In the genomic region with DNA sequence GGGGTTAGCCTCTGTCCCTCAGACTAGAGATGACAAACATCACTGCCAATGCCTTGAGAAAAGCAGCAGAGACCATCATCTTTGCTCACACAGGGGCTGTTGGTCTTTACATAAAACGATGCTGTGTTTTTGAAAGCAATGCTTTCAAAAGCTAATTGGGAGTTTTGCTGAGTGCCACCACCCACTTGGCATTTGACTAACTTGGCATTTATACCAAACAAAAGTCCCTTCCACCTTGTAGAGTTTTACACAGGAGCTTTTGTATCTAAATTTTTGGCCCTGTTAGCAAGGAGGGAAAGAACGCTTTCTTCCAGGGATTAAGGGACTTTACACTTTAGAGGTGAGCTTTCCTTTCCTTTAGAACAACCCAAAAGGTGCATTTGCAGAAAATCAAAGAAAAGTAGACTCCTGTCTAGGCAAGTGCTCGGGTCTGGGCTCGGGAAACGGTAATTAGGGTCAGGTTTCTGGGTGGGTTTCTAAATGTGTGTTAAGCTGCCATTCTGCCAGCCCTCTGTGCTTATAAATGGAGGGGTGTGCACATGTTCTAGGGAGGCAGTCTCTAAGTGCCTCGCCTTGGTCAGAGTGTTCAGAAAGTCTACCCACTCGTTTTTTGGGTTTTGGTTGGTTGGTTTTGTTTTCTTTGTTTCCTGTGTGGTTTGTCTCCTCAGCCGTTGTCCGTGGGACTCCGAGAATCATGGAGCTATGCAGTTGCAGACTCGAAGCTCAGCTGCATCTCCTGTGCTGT, we compare ENCODE assay signal across 1 mouse cellular context.
TF ChIP-seq lines count a peak whose summit lies in the region.

No protein-coding gene starts in this region.

TF ChIP-seq in CH12.LX, 34 proteins besides CTCF, POLR2A, EP300 and RAD21:
- no peak for TF ChIP-seq NRF1 (IDR thresholded peaks at IDR 0.05; ENCODE audit: low read depth, low read length)
- no peak for TF ChIP-seq ZC3H11A (IDR thresholded peaks at IDR 0.05; ENCODE audit: low read depth, low read length)
- no peak for TF ChIP-seq MAX (IDR thresholded peaks at IDR 0.05; ENCODE audit: low read length)
- TF ChIP-seq ELF1 (IDR thresholded peaks at IDR 0.05; ENCODE audit: low read depth, low read length) = no peak
- TF ChIP-seq HCFC1 (IDR thresholded peaks at IDR 0.05; ENCODE audit: low read depth, low read length) = no peak
- no peak for TF ChIP-seq MXI1 (IDR thresholded peaks at IDR 0.05; ENCODE audit: low read depth, low read length)
- TF ChIP-seq CHD1 (IDR thresholded peaks at IDR 0.05; ENCODE audit: low read depth, low read length) = no peak
- TF ChIP-seq KAT2A (IDR thresholded peaks at IDR 0.05; ENCODE audit: insufficient replicate concordance, low read length) = no peak
- TF ChIP-seq USF2 (conservative IDR thresholded peaks at IDR 0.05; ENCODE audit: low read depth, low read length) = no peak
- TF ChIP-seq ETS1 (conservative IDR thresholded peaks at IDR 0.05; ENCODE audit: low read depth, low read length) = no peak
- no peak for TF ChIP-seq ZKSCAN1 (IDR thresholded peaks at IDR 0.05; ENCODE audit: borderline replicate concordance, low read depth, low read length)
- TF ChIP-seq MEF2A (IDR thresholded peaks at IDR 0.05; ENCODE audit: borderline replicate concordance, low read depth, low read length) = no peak
- no peak for TF ChIP-seq E2F4 (IDR thresholded peaks at IDR 0.05; ENCODE audit: insufficient replicate concordance, low read depth, low read length)
